Mouse (Mus musculus): ENCODE measurements around the gene Krt72.
A peak's percentile ranks its signal among the peaks of the same experiment; 100 is the strongest.

The Krt72 gene

DNA sequence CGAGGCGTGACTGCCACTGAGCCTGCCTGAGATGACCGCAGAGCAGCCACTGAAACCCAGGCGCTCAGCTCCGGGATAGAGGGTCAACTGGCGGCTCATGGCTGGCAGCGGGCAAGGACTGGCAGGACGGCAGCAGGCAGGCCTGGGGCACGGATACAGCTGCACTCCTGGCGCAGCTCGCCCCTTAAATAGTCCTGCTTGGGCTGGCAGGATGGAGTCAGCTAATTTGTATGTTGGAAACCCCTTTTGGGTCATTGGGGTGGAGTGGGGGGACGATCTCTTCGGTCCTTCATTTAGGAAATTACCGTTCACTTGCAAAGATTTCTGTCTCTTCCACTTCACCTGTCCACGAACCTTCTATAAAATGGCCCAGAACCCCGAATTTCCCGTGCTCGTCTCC is at the start of gene Krt72:
Gene Krt72 (minus strand): TSS at position 101 of the 400 bp plus-strand sequence.
- no peak for DNase-seq (ENCODE audit: low spot score)

GRCm38 (mm10) chr15:101834784-101835328 is 48.6 kb upstream of the Krt72 start:
- no peak for DNase-seq (ENCODE audit: low spot score)

- DNase-seq (ENCODE audit: low spot score) = no peak
Observed at GRCm38 (mm10) chr15:101833131-101833530, 46.9 kb upstream of the Krt72 start.

DNA sequence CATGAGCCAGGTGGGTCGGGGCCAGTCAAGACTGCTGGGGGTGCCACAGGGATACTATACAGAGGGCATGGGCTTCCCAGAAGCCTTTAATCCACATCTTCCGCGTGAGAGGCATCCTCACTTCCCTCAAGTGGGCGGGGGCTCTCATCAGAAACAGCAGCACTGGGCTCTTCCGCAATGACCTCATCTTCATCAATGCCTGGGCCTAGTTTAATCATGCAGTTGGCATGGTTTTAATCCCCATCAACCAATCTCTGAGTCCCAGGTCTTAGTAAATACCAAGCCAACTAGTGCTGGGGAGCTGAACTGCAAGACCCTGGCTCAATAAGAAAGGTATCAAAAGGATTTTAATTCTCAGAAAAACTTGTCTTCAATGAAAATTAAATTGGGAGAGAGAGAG is 43.2 kb upstream of the Krt72 start:
- DNase-seq (ENCODE audit: low spot score) = no peak

DNA sequence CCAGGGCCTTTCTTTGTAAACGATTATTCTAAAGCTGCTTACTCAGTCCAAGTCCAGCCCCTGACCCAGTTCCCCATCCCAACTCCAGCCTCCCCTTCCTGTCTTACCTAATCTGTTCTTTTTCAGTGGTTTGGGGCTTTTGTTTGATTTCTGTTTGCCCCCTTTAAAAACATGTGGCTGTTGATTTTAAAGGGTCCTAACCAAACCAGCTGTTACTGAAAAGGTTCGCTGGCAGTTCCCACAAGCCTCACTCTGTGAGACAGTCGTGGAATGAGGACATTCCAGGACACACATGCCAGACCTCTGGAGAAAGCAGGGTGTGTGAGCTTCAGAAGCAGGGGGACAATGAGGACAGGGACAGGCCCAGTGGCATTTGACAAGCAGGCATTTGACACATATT is 35.5 kb upstream of the Krt72 start:
- DNase-seq (ENCODE audit: low spot score) = no peak

- no peak for DNase-seq (ENCODE audit: low spot score)
Observed at GRCm38 (mm10) chr15:101817875-101818274, 31.6 kb upstream of the Krt72 start, which contains the start of gene Krt2. Krt2 (minus strand) TSS chr15:101818169.

DNA sequence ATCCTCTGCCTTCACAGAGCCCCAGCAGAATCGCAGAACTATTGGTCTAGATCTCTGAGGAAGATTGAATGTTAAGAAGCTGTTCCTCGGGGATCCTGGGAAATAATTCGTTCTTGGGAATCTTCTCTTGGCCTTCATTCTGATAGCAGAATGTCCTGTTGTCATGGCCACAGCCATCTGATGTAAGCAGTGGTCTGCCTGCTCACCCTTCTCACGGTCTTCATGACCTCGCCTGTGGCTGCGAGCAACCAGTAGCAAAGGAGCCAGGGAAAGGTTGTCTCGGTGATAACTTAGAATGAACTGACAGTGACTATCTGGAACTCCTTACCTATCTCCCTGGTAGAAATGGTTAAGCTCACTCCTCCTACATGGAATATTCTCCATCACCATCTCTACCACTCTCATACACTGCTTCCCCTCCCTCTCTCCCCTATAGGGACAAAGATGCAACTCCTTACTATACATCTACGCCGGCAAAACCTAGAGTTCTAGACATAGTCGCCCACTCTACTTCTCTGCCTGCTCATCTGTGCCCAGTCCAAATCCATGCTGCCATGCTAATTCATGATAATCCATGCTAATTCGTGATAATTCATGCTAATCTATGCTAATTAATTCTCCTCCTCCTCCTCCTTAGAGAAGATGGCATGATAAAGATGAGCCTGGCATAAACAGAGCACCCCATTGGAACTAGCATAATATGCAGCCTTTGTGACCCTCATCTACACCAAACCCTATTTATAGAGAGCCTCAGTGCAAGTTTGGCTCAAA is 17.0 kb upstream of the Krt72 start:
- no peak for DNase-seq (ENCODE audit: low spot score)

DNA sequence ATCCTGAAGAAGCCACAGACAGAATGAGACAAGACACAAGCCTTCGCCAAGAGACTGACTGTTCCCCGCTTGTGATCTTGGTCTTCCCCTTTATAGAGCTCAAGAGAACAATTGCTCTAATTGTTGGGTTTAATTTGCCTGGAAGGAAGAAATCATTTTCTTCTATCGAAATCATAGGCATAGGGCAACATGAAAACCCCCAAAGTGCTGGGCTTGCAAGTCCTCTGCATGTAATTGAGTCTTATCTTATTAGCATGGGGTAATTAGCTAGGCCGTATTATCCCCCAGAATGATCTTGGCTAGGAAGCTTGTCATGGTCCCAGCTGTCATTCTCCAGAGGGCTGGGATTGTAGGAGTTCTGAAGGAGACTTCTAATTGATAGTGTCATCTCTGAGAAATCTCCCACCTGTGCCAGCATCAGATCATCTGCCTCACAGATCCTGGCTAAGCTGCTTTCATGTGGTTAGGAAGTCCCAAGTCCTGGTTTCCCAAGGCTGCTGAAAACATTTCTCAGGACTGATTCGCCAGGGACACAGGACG is 16.1 kb upstream of the Krt72 start, which contains the start of gene Krt73:
Gene Krt73 (minus strand): TSS at position 51 of the 540 bp plus-strand sequence.
- no peak for DNase-seq (ENCODE audit: low spot score)

GRCm38 (mm10) chr15:101790867-101791266 is 4.6 kb upstream of the Krt72 start:
- no peak for DNase-seq (ENCODE audit: low spot score)

DNA sequence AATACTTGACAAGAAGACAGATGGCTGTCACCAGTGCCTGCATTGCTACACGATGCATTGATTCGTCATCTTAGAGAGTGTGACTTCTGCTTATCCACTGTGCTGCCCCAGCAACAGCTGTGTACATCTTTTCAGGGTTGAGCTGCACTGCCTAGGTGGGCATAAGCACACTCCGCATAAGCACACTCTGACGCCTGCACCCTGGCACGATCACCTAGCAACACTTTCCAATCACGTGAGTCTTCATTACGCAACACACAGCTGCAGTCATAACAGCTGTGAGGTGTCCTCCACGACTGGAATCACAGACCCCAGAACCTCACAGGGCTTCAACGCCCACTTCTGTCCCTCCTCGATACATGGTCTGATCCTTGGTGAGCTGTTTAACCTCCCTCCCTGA is 12.8 kb downstream of the Krt72 start:
- DNase-seq (ENCODE audit: low spot score) = no peak

DNA sequence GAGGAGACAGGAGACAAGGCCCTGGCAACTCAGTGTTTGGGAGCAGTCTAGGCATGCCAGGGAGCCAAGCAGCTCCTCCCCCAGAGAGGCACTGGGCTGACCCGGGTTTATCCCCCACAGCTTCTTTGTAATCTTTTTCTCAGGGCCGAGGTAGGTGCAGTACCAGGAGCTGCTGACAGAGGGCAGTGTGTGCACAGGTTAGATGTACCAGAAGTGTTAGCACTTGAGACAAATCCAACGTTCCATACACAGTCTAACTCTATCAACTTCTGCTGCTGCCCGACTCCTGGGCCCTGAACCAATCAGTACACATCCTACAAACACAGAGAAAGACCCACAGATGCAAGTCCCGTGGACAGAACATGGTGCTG is 13.6 kb downstream of the Krt72 start:
- peak; percentile 64 for DNase-seq (ENCODE audit: low spot score)

DNA sequence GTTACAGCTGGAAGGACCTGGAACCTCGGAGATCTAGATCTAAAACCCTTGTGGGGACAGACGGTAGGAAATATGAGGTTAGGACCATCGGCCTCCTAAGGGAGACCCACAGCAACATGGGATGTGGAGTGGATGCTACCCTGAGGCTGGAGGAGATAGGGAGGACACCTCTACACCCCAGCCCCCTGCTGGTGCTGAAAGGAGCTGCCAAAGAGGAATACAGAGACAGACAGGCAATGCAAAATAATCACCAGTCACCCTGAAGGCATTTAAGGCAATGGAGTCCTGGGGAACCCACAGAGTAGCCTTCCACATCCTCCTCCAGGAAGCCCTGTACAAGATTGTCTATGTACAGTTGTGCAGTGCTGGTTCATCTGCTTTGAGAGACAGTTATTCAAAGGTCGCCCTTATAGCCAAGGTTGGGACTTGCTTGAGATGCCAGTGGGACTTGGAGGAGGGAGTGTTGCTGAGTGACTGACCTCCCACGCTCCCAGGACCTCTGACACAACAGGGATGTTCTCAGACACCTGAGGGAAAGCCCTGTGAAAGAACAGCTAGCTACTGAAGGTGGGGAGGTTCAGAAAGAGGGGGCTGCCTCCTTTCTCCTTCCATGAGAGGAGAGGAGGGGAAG is 14.1 kb downstream of the Krt72 start:
- no peak for DNase-seq (ENCODE audit: low spot score)

DNA sequence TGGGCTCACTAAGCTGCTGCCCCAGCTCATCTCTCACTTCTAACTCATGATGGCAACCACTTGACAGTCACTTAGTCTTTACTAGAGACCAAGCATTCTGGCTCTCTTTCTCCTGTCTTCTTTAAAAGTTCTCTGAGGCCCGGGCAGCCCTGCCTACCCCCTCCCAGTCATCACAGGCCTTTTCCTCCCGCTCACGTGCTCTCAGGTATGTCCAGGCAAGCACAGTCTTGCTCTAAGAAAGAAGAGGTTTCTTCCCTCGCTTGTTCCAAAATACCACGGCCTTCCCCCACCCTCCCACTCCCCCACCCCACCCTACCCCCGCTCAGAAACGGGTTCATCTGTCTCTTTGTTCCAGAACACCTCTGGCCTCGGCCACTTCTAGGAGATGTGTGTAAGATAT is 16.0 kb downstream of the Krt72 start:
- DNase-seq (ENCODE audit: low spot score) = no peak

- DNase-seq (ENCODE audit: low spot score) = no peak
Observed at GRCm38 (mm10) chr15:101742711-101743110, 43.5 kb downstream of the Krt72 start, which contains the start of gene Krt71. Krt71 (minus strand) TSS chr15:101743109.

- no peak for DNase-seq (ENCODE audit: low spot score)
Observed at GRCm38 (mm10) chr15:101737786-101738185, 48.5 kb downstream of the Krt72 start.

DNA sequence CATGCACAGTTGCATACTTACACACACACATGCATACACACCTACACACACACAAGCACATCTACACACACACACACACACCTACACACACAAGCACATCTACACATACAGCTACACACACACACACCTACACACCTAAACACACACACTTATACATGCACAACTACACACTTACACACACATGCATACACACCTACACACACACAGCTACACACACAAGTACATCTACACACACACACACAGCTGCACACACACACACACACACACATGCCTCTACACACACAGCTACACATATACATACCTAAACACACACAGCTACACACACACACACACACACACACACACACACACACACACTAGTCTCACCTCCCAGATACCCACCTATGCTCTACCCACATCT is 55.6 kb downstream of the Krt72 start:
- no peak for DNase-seq (ENCODE audit: low spot score)
